Mouse (Mus musculus): ENCODE data around the gene Tmem214.

GRCm38 (mm10) chr5:30912156-30912555 lies 44.3 kb downstream of the Tmem214 start:
- TF ChIP-seq CTCF (IDR thresholded peaks at IDR 0.05; ENCODE audit: extremely low read depth, insufficient read depth, insufficient read length, insufficient replicate concordance) (no peak), POLR2A (IDR thresholded peaks at IDR 0.05; ENCODE audit: low read depth, low read length) (no peak)

Data from spleen, adult 2 months (tissue).